Mouse (Mus musculus) spleen, adult 2 months (tissue): ENCODE measurements around the gene Abca7. TPM values are rescaled to one million over a fixed set of nuclear protein-coding genes. Genes with fewer than 3 reads are reported as not detected.
"Not testable (repeated sequence)": the region's sequence is repeated elsewhere in the genome, so short reads cannot be mapped to it uniquely, and the experiment has no call there.

Experiments used
- DNase-seq, 2 experiments: peaks; one replicate each; pipeline versions ENCODE4 v3.0.0 to v3.0.0-alpha.2; 2012 to 2021; ENCODE audit warnings: low spot score in 2 of 2, low read depth in 1 of 2
- H3K27ac ChIP-seq: fragments of 200-500 bp; 2 replicates; pipeline ENCODE4 v1.5.1; 2012; ENCODE audit warnings: low read length, inconsistent platforms; ENCODE audit not compliant: insufficient read depth
- H3K27me3 ChIP-seq: fragments of 200-500 bp; 2 replicates; pipeline ENCODE4 v1.6.1; 2012; ENCODE audit warnings: mild to moderate bottlenecking, moderate library complexity, low read length, inconsistent platforms; ENCODE audit not compliant: control insufficient read depth, insufficient read depth
- H3K36me3 ChIP-seq: fragments of 200-500 bp; 2 replicates; pipeline ENCODE4 v1.6.1; 2012; ENCODE audit warnings: mild to moderate bottlenecking, low read length, inconsistent platforms; ENCODE audit not compliant: control insufficient read depth, insufficient read depth
- H3K4me1 ChIP-seq: fragments of 200-500 bp; 2 replicates; pipeline ENCODE4 v1.6.1; 2011; ENCODE audit warnings: inconsistent platforms; ENCODE audit not compliant: control insufficient read depth, insufficient read depth, insufficient read length
- H3K4me3 ChIP-seq: fragments of 200-500 bp; 2 replicates; pipeline ENCODE4 v1.5.1; 2011; ENCODE audit warnings: mild to moderate bottlenecking, inconsistent platforms; ENCODE audit not compliant: insufficient read depth, insufficient read length; ENCODE audit errors: extremely low read depth
- CTCF ChIP-seq: fragments of 200-500 bp; IDR thresholded peaks from 2 replicates; pipeline ENCODE4 v1.5.1; 2011; ENCODE audit warnings: mild to moderate bottlenecking, inconsistent platforms; ENCODE audit not compliant: insufficient read depth, insufficient read length, insufficient replicate concordance; ENCODE audit errors: extremely low read depth
- POLR2A ChIP-seq: fragments of 200-500 bp; IDR thresholded peaks from 2 replicates; pipeline ENCODE4 v1.6.1; 2011; ENCODE audit warnings: low read depth, low read length, inconsistent platforms
- WGBS: fragments of 180-500 bp; shearing (Covaris S2); methylation state at CpG from one replicate; pipeline ENCODE4 v1.1.7; 2018; 5-methylcytosine and 5-hydroxymethylcytosine counted together
- polyA plus RNA-seq: library from polyadenylated mRNA; depleted of rRNA; stranded (reverse); fragments of >200 nt; gene quantifications from 2 replicates; pipeline ENCODE4 v1.2.3, GENCODE M21; 2012

The Abca7 gene
- polyA plus RNA-seq, 1 experiment: 50.4 TPM

- Histone ChIP-seq H3K36me3 (no peaks in the 10 kb centered on the region), H3K27ac (no peak overlapping the region), H3K27me3 (no peaks in the 10 kb centered on the region), H3K4me3 (no peak overlapping the region), H3K4me1 (peaks cover 4% of the 10 kb centered on the region; the same call in 1 of the 2 replicates)
- 97% methylated on average over 4 of the region's 4 CpGs for WGBS
- DNase-seq: no peak
- TF ChIP-seq CTCF (no peak), POLR2A (no peak)
Measured at GRCm38 (mm10) chr10:80044087-80044486, 47.8 kb downstream of the Abca7 start.

GRCm38 (mm10) chr10:80045364-80045763 lies 49.1 kb downstream of the Abca7 start:
- not testable (repeated sequence) for H3K27ac ChIP-seq, H3K36me3 ChIP-seq, H3K27me3 ChIP-seq, H3K4me1 ChIP-seq, DNase-seq, H3K4me3 ChIP-seq
- 72% methylated on average over 4 of the region's 4 CpGs for WGBS

- Histone ChIP-seq H3K4me1 (peaks cover 11% of the 10 kb centered on the region; the same call in 1 of the 2 replicates), H3K27me3 (no peaks in the 10 kb centered on the region), H3K27ac (no peak overlapping the region), H3K4me3 (no peak overlapping the region), H3K36me3 (no peaks in the 10 kb centered on the region)
- TF ChIP-seq POLR2A (no peak), CTCF (no peak)
- 90% methylated on average over 5 of the region's 5 CpGs for WGBS
- DNase-seq: no peak
Measured at GRCm38 (mm10) chr10:80045766-80046165, 49.5 kb downstream of the Abca7 start.

- no peak for DNase-seq
- Histone ChIP-seq H3K4me3 (no peak within 1 kb of the TSS), H3K27me3 (no peaks in the 10 kb centered on the region), H3K4me1 (peaks cover 20% of the 10 kb centered on the region; the same call in 1 of the 2 replicates), H3K27ac (no peak within 1 kb of the TSS), H3K36me3 (no peaks in the 10 kb centered on the region)
- TF ChIP-seq CTCF (no peak), POLR2A (no peak)
- 90% methylated on average over 9 of the region's 9 CpGs for WGBS
Measured at GRCm38 (mm10) chr10:80047041-80047565, 50.8 kb downstream of the Abca7 start, which contains the start of gene Gpx4. Gpx4 (plus strand) TSS chr10:80047166.

- H3K27me3 ChIP-seq: no peaks in the 10 kb centered on the region
- H3K27ac ChIP-seq: no peak overlapping the region
- no peak overlapping the region for H3K4me3 ChIP-seq
- H3K36me3 ChIP-seq: no peaks in the 10 kb centered on the region
- H3K4me1 ChIP-seq: peaks cover 29% of the 10 kb centered on the region; the same call in 1 of the 2 replicates
- 81% methylated on average over 5 of the region's 5 CpGs for WGBS
- TF ChIP-seq CTCF (no peak), POLR2A (no peak)
- no peak for DNase-seq
Measured at GRCm38 (mm10) chr10:80048396-80048795, 52.1 kb downstream of the Abca7 start.

- 71% methylated on average over 3 of the region's 3 CpGs for WGBS
- no peak for TF ChIP-seq CTCF
- no peak for TF ChIP-seq POLR2A
- no peak for DNase-seq
- Histone ChIP-seq H3K27me3 (no peaks in the 10 kb centered on the region), H3K27ac (no peak overlapping the region), H3K36me3 (no peaks in the 10 kb centered on the region), H3K4me1 (peaks cover 29% of the 10 kb centered on the region; the same call in 1 of the 2 replicates), H3K4me3 (no peak overlapping the region)
Measured at GRCm38 (mm10) chr10:80048834-80049233, 52.5 kb downstream of the Abca7 start.

- H3K27me3 ChIP-seq: no peaks in the 10 kb centered on the region
- DNase-seq: no peak
- H3K27ac ChIP-seq: peak overlapping the region; percentile 49
- peaks cover 29% of the 10 kb centered on the region; the same call in 1 of the 2 replicates for H3K4me1 ChIP-seq
- 63% methylated on average over 6 of the region's 6 CpGs for WGBS
- H3K4me3 ChIP-seq: no peak overlapping the region
- TF ChIP-seq CTCF (no peak), POLR2A (no peak)
- no peaks in the 10 kb centered on the region for H3K36me3 ChIP-seq
Measured at GRCm38 (mm10) chr10:80050244-80050643, 54.0 kb downstream of the Abca7 start.
